Mouse (Mus musculus) midbrain, embryonic 16.5 days (tissue): ENCODE data around the gene Csnk2a2. TPM values are rescaled to one million over a fixed set of nuclear protein-coding genes. Genes with fewer than 3 reads are reported as not detected.

Source experiments
- ATAC-seq: fragments of 200-750 bp; cut with Nextera tagmentation; 2 replicates; pipeline ENCODE4 v1.8.0; 2017; ENCODE audit warnings: moderate TSS enrichment
- H3K27ac ChIP-seq: fragments of 300-500 bp; sonication (generic); 2 replicates; pipeline ENCODE4 v1.5.1; 2014; ENCODE audit warnings: mild to moderate bottlenecking, low read length, mixed read lengths
- H3K27me3 ChIP-seq: fragments of 300-500 bp; sonication (generic); 2 replicates; pipeline ENCODE4 v1.6.1; 2014; ENCODE audit warnings: low read depth, low read length, mixed read lengths; ENCODE audit not compliant: control insufficient read depth, insufficient read depth
- H3K36me3 ChIP-seq: fragments of 300-500 bp; sonication (generic); 2 replicates; pipeline ENCODE4 v1.6.1; 2014; ENCODE audit warnings: mild to moderate bottlenecking, low read length, moderate library complexity, mixed read lengths; ENCODE audit not compliant: control insufficient read depth, insufficient read depth
- H3K4me1 ChIP-seq: fragments of 300-500 bp; sonication (generic); 2 replicates; pipeline ENCODE4 v1.6.1; 2014; ENCODE audit warnings: mild to moderate bottlenecking, low read length, mixed read lengths; ENCODE audit not compliant: control insufficient read depth, insufficient read depth
- H3K4me2 ChIP-seq: fragments of 300-500 bp; sonication (generic); 2 replicates; pipeline ENCODE4 v1.6.1; 2014; ENCODE audit warnings: mild to moderate bottlenecking, low read length, mixed read lengths
- H3K4me3 ChIP-seq: fragments of 300-500 bp; sonication (generic); 2 replicates; pipeline ENCODE4 v1.5.1; 2014; ENCODE audit warnings: low read depth, mild to moderate bottlenecking, low read length, moderate library complexity, mixed read lengths
- H3K9ac ChIP-seq: fragments of 300-500 bp; sonication (generic); 2 replicates; pipeline ENCODE4 v1.6.1; 2014; ENCODE audit warnings: low read depth, low read length, mixed read lengths
- H3K9me3 ChIP-seq: fragments of 300-500 bp; sonication (generic); replicated peaks from 2 replicates; pipeline ENCODE4 v1.6.1; 2014; ENCODE audit warnings: mild to moderate bottlenecking, low read length, mixed read lengths; ENCODE audit not compliant: control insufficient read depth, poor library complexity, severe bottlenecking
- WGBS: fragments of 180-500 bp; shearing (Covaris S2); extraction: QIAGEN DNeasy Blood & Tissue Kit; methylation state at CpG from one replicate; pipeline ENCODE4 v1.1.7; 2014; 5-methylcytosine and 5-hydroxymethylcytosine counted together
- polyA plus RNA-seq: library from polyadenylated mRNA; unstranded; fragments of >200 nt; fragmentation: Nextera tagmentation; extraction: Ambion mirVana; gene quantifications from 2 replicates; pipeline ENCODE4 v1.2.1, GENCODE M21; 2015

Csnk2a2 gene
- polyA plus RNA-seq, 1 experiment from 2014 or later: 6.8 TPM

DNA sequence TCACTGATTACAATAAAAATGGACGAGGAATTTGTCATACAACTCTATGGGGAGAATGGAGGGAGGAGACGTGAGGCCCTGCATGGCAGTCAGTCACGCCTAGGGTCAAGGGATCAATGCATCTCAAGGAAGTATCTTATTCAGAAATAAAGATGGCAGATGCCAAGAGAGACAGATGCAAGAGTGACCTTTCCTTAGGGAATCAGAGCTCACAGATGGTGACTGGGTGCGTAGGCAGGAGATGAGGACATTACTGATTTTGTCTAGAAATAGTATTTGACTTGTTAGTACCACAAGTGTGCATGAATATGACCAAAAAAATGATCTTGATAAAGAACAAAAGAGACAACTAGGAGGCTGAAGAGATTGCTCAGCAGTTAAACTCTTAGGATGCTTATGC, 22.4 kb upstream of the Csnk2a2 start:
- H3K27ac ChIP-seq: no peak overlapping the region
- no peaks in the 10 kb centered on the region for H3K36me3 ChIP-seq
- no peaks in the 10 kb centered on the region for H3K27me3 ChIP-seq
- no peak for ATAC-seq
- no peak overlapping the region for H3K4me3 ChIP-seq
- H3K4me2 ChIP-seq: no peak overlapping the region
- no peaks in the 10 kb centered on the region for H3K4me1 ChIP-seq
- H3K9me3 ChIP-seq: no peaks in the 10 kb centered on the region
- WGBS: 42% methylated on average over 4 of the region's 4 CpGs
- H3K9ac ChIP-seq: no peak overlapping the region

DNA sequence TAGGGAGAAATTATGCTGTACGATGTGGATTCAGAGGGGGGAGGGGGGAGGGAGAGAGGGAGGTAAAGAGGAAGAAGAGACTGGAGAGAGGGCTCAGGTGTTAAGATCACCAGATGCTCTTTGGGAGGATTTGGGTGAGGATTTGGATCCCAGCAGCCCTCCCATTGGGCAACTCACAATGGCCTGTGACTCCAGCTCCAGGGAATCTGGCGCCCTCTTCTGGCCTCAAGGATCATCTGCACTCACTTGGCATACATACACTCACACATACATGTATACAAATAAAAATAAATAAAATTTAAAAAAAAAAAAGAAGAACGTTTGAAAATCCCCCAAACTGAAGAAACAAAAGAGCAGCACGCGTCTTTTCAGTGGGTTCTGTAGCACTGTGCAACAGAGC, 16.4 kb upstream of the Csnk2a2 start:
- H3K27ac ChIP-seq: no peak overlapping the region
- no peak overlapping the region for H3K4me3 ChIP-seq
- H3K4me1 ChIP-seq: no peaks in the 10 kb centered on the region
- 74% methylated on average over 5 of the region's 5 CpGs for WGBS
- no peak for ATAC-seq
- no peaks in the 10 kb centered on the region for H3K9me3 ChIP-seq
- H3K9ac ChIP-seq: no peak overlapping the region
- no peak overlapping the region for H3K4me2 ChIP-seq
- no peaks in the 10 kb centered on the region for H3K27me3 ChIP-seq
- H3K36me3 ChIP-seq: no peaks in the 10 kb centered on the region

DNA sequence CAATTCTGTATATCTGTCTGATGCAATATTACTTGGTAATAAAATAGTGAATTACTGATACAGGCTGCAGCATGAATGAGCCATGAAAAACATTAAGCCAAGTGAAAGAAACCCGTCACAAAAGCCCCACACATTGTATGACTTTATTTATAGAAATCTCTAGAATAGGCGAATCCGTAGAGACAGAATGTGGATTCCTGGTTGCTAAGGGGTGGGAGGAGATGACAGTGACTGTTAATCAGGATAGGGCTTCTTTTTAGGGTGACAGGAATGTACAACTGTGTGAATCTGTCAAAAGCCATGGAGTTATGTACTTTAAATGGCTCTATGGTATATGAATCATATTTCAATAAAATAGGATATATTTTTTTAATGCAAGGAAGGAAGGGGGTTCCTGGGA, 15.8 kb upstream of the Csnk2a2 start:
- Histone ChIP-seq H3K9ac (no peak overlapping the region), H3K9me3 (no peaks in the 10 kb centered on the region), H3K4me1 (no peaks in the 10 kb centered on the region), H3K27ac (no peak overlapping the region), H3K4me2 (no peak overlapping the region), H3K27me3 (no peaks in the 10 kb centered on the region), H3K4me3 (no peak overlapping the region), H3K36me3 (no peaks in the 10 kb centered on the region)
- WGBS: 74% methylated on average over 3 of the region's 3 CpGs
- ATAC-seq: no peak

DNA sequence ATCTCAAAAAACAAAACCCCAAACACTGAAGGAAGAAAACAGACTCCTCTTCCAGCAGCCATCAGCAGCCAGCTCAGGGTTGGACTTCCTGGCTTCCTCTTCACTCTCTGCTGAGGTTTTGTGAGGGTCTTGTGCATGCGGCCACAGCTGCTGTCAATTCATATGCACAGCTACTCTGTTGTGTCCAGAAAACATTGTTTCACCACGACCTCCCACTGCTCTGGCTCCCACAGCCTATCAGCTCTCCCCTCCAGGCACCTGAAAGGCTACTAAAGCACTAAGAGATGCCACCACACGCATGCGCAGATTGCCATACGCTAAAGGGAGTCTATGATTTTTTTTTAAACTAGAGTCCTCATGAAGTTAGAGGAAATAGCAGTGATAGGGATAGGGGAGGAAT, 15.0 kb upstream of the Csnk2a2 start:
- H3K36me3 ChIP-seq: no peaks in the 10 kb centered on the region
- no peak overlapping the region for H3K4me2 ChIP-seq
- no peaks in the 10 kb centered on the region for H3K4me1 ChIP-seq
- no peak overlapping the region for H3K9ac ChIP-seq
- H3K27ac ChIP-seq: no peak overlapping the region
- ATAC-seq: no peak
- no peaks in the 10 kb centered on the region for H3K9me3 ChIP-seq
- H3K4me3 ChIP-seq: no peak overlapping the region
- H3K27me3 ChIP-seq: no peaks in the 10 kb centered on the region
- 59% methylated on average over 5 of the region's 5 CpGs for WGBS

DNA sequence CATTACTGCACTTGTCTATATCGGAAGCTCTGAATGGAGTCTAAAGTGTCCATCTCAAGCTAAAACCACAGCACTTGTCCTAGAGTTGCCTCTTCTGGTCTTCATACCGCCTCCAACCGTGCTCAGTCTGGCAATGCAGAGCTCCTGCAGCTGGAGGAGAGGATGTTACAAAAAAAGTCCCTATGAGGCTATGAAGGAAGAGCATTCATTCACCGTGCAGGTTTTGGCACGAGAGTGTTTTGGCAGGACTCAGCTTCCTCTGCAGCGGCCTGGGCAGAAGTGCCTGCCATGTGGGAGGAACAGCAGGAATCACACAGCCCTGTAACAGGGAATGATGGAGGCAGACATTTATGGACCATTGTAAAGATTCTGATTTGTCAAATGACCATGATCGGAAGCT, 12.6 kb upstream of the Csnk2a2 start:
- Histone ChIP-seq H3K4me1 (no peaks in the 10 kb centered on the region), H3K27ac (no peak overlapping the region), H3K9me3 (no peaks in the 10 kb centered on the region), H3K4me3 (no peak overlapping the region), H3K4me2 (no peak overlapping the region), H3K9ac (no peak overlapping the region), H3K36me3 (no peaks in the 10 kb centered on the region), H3K27me3 (no peaks in the 10 kb centered on the region)
- WGBS: 86% methylated on average over 7 of the region's 7 CpGs
- ATAC-seq: no peak

DNA sequence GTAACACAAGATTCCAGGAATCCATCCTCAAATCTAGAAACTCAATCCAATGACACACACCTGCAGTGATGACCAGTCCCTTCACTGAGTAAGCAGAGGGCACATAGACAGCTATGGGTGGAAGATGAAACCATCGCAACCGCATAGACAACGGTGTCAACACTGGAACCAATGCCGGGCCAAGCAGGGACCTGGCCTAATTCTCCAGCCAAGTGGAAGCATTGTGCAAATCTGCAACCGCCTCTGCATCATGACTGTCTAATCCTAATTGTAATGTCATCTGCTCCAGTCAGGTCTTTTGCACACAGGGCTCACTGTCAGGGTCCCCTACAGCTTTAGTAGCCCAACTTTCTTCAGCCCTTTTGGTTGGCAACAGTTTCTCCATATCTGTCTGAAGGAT, 10.6 kb upstream of the Csnk2a2 start:
- H3K9ac ChIP-seq: no peak overlapping the region
- no peak overlapping the region for H3K4me3 ChIP-seq
- no peaks in the 10 kb centered on the region for H3K4me1 ChIP-seq
- H3K27me3 ChIP-seq: no peaks in the 10 kb centered on the region
- no peaks in the 10 kb centered on the region for H3K9me3 ChIP-seq
- no peak for ATAC-seq
- no peak overlapping the region for H3K27ac ChIP-seq
- 94% methylated on average over 5 of the region's 5 CpGs for WGBS
- H3K4me2 ChIP-seq: no peak overlapping the region
- no peaks in the 10 kb centered on the region for H3K36me3 ChIP-seq

DNA sequence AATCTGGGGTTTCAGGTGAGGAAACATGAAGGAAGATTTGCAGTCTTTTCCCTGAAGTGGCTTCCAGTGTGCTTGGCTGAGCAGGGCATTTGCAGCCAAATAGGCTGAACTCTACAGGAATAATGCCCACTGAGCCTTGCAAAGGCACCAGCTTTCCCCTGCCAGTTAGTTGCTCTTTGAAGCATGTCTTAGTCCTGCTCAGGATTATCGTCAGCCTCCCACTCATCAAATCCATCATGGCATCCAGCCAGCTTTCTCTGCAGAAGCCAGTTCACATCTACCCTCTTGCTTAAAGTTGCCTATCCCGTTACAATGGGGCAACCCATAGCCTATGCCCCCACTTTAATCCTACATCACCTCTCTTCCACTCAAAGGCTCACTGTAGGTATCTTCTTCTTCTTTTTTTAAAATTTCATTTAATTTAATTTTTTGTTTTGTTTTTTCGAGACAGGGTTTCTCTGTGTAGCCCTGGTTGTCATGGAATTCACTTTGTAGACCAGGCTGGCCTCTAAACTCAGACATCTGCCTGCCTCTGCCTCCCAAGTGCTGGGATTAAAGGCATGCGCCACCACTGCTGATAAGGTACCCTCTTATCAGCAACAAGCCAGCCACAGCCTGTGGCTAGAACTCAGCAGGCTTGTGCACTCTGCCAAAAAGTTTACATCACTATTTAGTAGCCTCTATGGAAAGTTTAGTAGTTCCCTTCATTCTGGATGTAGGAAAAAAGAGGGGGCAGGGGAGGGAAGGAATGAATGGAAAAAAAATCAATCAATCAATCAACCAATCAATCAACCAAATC, 9.6 kb upstream of the Csnk2a2 start:
- no peaks in the 10 kb centered on the region for H3K27me3 ChIP-seq

DNA sequence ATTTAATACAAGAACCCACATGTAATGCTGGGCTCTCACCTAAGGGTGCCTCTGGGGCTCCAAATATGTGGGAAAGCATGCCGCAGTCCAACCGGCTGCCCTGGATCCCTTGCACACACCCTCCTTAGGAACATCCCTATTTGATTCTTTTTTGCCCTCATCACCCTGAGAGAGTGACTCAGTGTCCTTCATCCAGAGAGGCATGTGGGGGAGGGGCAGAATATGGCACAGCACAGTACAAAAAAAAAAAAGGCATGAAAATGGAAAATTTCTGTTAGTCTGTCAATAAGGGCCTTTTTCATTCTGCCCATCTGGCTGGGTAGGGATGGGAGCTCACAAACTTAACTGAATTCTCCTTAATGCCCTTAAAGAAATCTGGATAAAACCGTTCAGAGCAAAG, 8.0 kb upstream of the Csnk2a2 start:
- Histone ChIP-seq H3K27ac (no peak overlapping the region), H3K4me2 (no peak overlapping the region), H3K4me1 (no peaks in the 10 kb centered on the region), H3K36me3 (no peaks in the 10 kb centered on the region), H3K4me3 (no peak overlapping the region), H3K9me3 (no peaks in the 10 kb centered on the region), H3K27me3 (no peaks in the 10 kb centered on the region), H3K9ac (no peak overlapping the region)
- WGBS: 84% methylated on average over 3 of the region's 3 CpGs
- no peak for ATAC-seq

More for the DNA sequence above, 9.6 kb upstream of the Csnk2a2 start:
- Histone ChIP-seq H3K9me3 (no peaks in the 10 kb centered on the region), H3K4me1 (no peaks in the 10 kb centered on the region), H3K36me3 (no peaks in the 10 kb centered on the region), H3K4me2 (no peak overlapping the region), H3K9ac (no peak overlapping the region), H3K27ac (no peak overlapping the region), H3K4me3 (no peak overlapping the region)
- 63% methylated on average over 4 of the region's 4 CpGs for WGBS
- no peak for ATAC-seq

DNA sequence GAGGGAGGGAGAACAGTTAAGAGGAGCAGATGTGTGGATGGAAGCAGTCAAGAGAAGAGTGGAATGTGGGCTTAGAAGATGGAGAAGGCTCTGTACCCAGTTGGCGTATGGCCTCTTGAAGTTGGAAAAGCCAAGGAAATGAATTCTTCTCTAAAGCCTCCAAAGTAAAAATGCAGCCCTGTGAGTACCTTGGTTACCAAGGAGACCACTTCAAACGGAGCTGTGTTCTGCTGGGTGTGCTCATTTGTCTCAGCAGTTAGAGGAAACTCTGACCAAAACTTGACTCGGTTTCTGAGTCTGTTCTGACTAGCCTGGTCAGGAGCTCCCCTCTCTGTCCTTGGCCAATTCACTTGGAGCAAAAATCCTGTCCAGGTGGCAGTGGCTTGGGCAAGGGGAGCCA, 6.6 kb upstream of the Csnk2a2 start:
- Histone ChIP-seq H3K9me3 (no peaks in the 10 kb centered on the region), H3K9ac (no peak overlapping the region), H3K4me3 (no peak overlapping the region), H3K27me3 (no peaks in the 10 kb centered on the region), H3K4me2 (no peak overlapping the region), H3K4me1 (no peaks in the 10 kb centered on the region), H3K27ac (no peak overlapping the region), H3K36me3 (no peaks in the 10 kb centered on the region)
- WGBS: 40% methylated on average over 3 of the region's 3 CpGs
- no peak for ATAC-seq
